Mouse (Mus musculus): Measurements from ENCODE around the gene Csf2rb2.
"Not testable (repeated sequence)": the region's sequence is repeated elsewhere in the genome, so short reads cannot be mapped to it uniquely, and the experiment has no call there.

The Csf2rb2 gene

DNA sequence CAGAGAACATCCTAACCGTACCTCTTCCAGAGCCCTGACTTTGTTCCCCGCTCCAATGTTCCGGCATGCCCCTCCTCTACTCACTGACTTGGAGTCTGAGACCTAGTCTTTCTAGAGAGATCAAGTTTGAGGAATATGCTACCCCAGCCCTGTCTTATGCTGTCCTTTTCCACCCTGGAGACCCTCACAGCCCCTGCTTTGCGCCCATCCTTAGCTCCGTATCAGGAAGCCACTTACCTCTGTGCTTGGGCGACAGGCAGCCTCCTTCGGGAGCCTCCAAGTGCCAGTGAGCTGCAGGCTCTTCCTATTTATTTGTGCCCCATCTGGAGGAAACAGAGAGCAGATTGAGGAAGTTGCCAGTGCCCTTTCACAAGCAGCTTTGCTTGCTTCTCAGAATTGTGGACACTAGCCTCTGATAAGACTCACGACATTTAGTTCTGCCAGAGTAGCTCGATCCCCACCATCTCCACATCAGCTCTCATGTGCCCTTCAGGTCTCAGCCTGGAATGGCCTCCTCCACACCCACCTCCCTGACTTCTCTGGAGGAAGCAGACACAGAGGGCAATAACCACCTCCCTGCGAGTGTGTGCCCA lies at the start of gene Csf2rb2:
TSS of gene Csf2rb2 (minus strand) at position 381 of the 593 bp plus-strand sequence.
- ATAC-seq (ENCODE audit: insufficient number of reproducible peaks, low FRiP score, low TSS enrichment), result no peak

DNA sequence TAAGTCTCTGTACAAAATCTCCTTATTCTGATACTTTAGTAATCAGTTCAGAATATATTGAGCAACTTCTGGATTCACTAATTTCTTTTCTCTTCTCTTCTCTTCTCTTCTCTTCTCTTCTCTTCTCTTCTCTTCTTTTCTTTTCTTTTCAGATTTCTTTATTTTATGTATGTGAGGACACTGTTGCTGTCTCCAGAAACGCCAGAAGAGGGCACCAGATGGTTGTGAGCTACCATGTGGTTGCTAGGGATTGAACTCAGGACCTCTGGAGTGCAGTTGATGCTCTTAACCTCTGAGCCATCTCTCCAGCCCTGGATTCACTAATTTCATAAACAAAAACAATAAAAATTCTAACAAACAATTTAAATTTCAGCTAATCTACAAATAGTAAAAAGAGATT lies 49.4 kb upstream of the Csf2rb2 start:
- ATAC-seq (ENCODE audit: insufficient number of reproducible peaks, low FRiP score, low TSS enrichment), result no peak

DNA sequence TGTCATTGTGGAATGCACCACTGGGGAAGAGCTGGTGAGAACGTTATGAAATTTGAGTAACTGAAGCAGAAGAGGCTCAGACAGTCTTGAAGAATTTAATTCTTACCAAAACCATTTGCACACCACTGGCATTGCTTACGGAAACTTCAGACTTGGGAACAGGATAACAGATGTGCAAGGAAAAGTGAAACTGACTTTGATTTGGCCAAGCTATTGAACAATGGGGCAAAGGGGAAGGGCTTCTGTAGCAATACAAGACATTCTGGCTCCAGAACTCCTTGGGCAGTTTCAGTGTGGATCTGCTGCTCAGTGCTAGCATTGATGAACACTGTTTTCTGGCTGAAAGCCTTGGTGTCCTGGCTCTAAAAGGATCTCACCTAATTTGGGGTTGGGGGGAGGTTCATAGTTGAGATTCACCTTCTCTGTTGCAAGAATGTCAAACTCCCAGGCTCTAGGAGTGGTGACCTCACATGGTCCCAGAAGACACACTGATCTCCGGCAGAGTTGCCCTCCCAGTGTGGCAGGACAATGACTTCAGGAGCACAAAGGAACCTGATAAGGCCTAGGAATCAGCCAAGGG lies 46.2 kb upstream of the Csf2rb2 start:
- no peak for ATAC-seq (ENCODE audit: insufficient number of reproducible peaks, low FRiP score, low TSS enrichment)

DNA sequence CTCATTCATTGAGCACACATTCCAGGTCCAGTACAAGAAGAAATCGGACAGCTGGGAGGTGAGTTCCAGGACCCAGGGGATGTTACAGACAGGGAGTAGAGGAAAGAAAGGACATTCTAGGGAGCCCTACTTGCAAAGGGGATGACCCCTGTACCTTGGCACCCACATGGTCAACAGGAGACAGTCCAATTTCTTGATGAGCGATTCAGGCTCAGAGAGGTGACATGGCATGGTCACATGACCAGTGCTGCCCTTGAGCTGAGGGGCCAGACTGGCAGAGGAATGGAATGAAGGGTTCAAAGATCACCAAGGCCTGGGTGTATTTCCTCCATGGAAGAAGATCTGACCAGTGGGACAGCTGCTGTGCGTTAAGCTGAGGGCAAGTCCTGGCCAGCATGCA lies 39.0 kb upstream of the Csf2rb2 start:
- ATAC-seq (ENCODE audit: insufficient number of reproducible peaks, low FRiP score, low TSS enrichment), result no peak

DNA sequence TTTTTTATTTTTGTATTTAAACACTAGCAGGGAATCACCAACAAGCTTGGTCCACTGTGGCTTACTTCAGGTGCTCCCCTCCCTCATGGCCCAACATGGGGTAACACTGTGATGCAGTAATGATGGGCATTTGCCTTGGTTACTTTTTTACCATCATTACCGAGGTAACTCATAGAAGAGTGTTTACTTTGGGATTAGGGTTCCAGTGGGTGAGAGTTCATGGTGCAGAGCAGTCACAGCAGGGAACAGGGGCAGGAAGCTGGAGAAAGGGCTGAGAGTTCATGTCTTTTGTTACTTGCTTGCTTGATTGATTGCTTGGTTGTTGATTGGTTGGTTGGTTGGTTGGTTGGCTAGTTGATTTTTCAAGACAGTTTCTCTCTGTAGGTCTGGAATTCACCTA lies 38.2 kb upstream of the Csf2rb2 start:
- no peak for ATAC-seq (ENCODE audit: insufficient number of reproducible peaks, low FRiP score, low TSS enrichment)

DNA sequence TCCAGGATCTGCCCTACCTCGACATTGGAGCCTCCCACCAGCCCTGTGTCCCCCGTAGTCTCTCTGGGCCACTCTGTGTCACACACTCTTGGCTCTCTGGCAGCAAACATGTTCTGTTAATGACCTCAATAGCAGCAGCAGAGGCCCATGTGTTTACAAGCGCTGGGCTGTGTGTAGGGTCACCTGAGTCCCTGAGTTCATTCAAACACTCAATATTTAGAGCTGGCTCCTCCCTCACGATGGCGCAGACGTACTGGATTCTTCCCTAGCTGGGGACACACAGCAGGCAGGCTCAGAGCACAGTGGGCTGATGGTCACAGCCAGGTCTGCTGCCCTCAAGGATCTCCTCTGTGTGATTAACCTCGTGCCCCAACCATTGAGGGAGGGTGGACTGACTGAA lies 35.4 kb upstream of the Csf2rb2 start:
- ATAC-seq (ENCODE audit: insufficient number of reproducible peaks, low FRiP score, low TSS enrichment), result not testable (repeated sequence)

DNA sequence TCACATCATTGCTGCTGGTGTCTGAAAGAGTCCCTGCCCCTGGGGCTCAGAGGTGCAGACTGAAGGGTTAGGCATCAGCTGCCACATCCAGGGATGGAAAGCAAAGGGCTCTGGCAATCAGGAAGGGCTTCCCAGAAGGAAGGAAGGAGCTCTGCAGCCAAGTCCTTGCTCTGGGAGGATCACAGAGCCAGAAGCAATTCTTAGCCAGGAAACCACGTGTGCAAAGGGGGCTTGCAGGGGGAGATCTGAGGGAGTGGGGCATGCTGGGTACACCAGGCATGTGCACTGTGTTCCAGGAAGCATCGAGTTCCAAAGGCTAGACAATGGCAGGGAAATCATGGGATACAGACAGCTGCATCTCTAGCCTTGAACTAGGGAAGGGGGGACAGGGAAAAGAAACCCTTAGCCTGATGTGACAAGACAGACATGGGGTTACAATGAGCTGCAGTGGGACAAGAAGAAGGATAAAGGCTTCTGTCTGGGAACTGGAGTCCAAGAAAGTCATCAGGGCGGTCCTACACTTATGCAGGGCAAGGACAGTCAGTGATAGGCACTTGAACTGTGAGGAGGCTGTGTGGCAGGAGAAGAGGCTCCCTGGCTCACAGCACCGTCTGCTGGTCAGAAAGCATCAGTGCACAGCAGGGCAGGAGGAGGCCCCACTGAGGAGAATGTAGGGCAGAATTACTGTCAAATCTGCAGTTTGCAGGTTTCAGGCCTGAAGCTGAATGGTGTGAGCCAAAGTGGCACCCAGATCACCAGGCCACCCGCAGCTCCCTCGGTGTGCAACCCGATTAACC lies 34.3 kb upstream of the Csf2rb2 start:
- ATAC-seq (ENCODE audit: insufficient number of reproducible peaks, low FRiP score, low TSS enrichment), result peak; percentile 72; the same call in 1 of the 2 replicates

DNA sequence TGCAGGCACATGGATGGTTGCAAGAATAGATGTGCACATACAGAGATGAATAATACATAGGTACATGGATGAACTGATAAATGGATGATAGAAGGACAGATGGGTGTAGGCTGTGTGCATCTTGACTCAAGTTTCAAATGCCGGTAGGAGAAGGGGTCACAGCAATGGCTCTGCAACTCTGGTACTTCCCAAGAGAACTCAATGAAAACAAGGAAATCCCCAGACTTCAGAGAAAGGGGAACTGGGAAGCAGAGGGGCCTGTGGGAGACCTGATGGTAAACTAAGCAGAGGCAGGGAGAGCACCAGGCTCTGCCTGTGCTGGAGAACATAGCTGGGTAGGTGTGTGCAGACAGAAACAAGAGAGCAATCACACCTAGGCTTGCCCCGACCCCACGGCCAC lies 28.9 kb upstream of the Csf2rb2 start:
- no peak for ATAC-seq (ENCODE audit: insufficient number of reproducible peaks, low FRiP score, low TSS enrichment)

DNA sequence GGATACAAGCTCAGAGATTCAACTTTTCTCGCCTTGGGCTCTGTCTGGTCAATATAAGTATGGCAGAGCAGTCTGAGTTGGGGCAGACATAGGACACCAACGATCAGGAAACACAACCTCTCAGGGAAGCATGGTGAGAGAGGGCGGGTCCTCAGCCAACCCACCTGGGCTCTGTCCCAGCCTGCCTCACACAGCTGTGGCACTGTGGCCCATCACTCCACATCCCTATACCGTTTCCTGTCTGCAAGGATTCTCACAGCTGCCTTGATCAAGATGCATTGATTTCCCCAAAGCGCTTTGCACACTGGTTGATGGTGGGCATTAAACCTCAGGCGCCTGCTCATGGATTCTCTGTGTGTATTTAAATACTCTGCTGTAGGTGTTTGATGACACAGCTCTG lies 27.5 kb upstream of the Csf2rb2 start:
- no peak for ATAC-seq (ENCODE audit: insufficient number of reproducible peaks, low FRiP score, low TSS enrichment)

DNA sequence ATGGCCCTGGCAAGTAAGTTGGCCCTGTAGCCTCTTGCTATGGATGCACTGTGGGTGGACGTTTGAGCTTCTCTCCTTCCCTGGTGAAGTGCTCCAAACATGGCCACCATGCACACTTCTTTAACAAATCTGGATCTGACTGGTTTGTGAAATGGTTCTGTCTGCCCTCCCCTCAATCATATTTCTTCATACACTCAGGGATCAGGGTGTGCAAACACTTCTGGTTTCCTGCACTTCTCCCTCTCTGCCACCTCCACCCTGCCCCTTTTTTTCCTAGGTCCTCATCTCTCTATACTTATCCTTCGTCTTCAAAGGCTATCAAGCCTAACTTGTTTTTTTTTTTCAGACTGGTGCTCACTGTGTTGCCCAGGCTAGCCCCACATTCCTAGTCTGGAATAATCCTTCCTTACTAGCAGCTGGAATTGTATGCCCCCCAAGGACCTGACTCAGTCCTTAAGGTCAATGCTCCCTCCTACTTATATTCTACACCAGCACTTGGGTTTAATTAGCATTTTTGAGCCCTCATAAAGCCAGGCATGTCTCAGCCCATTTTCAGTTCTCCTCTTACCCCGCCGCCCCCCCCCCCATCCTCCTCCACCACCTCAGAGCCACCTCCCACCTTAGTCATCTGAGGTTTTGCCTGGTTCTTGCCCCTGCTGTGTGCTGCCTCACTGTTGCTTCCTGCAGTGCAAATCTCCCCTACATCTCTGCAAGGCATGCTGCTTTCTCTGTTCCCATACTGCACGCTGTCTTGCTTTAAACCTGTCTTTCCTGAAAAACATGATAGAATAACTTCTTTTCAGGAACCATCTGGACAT lies 26.2 kb upstream of the Csf2rb2 start:
- ATAC-seq (ENCODE audit: insufficient number of reproducible peaks, low FRiP score, low TSS enrichment), result no peak

DNA sequence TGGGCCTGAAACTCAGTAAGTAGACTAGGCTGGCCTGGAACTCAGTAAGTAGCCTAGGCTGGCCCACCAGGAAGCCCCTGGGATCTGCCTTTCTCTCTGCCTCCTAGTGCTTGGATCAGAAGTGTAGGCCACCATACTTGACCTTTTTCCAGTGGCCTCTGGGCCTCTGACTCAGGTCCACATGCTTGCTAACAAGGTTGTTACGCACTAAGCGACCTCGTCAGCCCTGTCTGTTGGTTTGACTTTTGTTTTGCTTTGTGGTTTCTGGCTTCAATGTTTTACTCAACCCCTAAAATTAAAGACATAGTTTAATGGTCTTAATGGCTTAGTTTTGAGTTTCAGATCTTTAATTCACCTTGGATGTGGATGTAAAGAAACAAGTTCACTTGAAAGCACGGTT lies 25.2 kb upstream of the Csf2rb2 start:
- no peak for ATAC-seq (ENCODE audit: insufficient number of reproducible peaks, low FRiP score, low TSS enrichment)

DNA sequence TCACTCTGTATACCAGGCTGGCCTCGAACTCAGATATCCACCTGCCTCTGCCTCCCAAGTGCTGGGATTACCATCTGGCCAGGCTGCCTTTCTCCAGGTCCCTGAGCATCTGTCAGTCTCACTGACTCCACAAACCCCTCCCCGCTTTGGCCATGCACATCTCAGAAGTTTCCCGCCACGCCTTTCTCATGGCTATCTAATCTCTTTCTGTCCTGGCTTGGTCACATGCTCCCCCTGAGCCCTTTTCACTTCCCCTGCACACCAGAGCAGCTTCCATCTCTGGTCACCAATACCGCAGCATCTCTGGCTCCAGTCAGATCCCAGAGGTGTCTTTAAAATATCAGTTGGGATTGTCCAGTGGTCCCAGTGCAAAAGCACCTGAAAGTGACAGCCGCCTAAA lies 24.5 kb upstream of the Csf2rb2 start:
- not testable (repeated sequence) for ATAC-seq (ENCODE audit: insufficient number of reproducible peaks, low FRiP score, low TSS enrichment)

DNA sequence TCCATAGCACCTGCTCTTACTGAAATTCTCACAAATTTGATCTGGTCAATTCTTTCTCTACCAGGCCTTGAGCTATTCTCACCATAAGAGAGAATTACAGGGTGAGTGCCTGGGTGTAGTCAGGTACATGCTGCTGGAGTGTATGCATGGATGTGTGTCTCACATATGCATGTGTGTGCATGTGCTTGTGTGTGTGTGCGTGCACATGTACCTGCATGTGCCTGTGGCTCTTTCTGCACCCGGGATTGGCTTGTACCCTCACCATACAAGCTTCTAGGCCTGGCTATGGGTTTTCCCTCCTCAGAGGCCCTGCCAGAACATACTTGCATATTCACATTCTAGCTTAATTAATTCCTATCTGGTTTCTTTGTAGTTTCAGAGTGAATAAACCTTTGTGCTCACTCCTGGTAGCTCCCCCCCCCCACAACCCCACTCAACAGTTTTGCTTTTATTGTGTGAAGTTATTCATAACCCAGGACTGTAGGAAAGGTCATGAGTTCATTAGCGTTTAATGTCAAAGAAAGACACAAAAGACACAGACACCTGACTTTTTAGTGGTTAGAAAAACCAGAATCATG lies 23.1 kb upstream of the Csf2rb2 start:
- no peak for ATAC-seq (ENCODE audit: insufficient number of reproducible peaks, low FRiP score, low TSS enrichment)

DNA sequence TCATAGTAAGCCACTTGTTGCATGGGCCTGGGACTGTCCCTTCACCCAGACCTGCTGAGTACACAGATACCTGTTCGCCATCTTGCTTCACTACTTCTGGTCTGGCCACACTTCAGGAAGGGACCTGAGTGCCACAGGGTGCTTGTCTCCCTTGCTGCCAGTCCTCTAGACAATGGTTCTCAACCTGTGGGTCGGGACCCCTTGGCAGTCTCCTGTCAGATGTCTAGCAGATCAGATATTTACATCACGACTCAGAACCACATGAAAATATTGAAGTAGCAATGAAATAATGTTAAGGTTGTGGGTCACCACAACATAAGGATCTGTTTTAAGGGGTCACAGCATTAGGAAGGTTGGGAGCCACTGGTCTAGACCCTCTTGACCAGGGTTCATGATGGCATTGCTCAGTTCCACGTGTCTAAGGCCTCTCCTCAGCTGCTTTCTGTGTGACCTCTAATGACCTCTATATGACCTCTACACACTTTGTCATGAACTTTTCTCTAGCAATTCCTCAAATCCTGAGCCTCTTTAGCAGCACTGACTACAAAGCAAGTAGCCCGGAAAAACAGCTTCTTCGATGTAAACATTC lies 22.3 kb upstream of the Csf2rb2 start:
- not testable (repeated sequence) for ATAC-seq (ENCODE audit: insufficient number of reproducible peaks, low FRiP score, low TSS enrichment)

DNA sequence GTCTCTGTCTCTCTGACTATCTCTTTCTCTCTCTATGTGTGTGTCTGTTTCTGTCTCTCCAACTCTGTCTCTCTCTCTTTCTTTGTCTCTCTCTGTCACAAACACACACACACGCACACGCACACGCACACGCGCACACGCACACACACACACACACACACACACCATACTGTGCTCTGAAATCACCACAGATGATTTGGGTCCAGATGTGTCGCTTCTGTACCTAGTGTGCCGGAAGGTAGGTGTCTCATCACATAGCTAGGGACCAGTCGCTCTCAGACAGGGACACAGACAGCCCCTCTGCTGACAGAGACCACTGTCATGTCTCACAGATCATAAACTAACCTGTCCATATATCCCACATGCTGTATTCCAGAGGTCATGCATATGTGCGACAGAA lies 21.2 kb upstream of the Csf2rb2 start:
- ATAC-seq (ENCODE audit: insufficient number of reproducible peaks, low FRiP score, low TSS enrichment), result no peak

DNA sequence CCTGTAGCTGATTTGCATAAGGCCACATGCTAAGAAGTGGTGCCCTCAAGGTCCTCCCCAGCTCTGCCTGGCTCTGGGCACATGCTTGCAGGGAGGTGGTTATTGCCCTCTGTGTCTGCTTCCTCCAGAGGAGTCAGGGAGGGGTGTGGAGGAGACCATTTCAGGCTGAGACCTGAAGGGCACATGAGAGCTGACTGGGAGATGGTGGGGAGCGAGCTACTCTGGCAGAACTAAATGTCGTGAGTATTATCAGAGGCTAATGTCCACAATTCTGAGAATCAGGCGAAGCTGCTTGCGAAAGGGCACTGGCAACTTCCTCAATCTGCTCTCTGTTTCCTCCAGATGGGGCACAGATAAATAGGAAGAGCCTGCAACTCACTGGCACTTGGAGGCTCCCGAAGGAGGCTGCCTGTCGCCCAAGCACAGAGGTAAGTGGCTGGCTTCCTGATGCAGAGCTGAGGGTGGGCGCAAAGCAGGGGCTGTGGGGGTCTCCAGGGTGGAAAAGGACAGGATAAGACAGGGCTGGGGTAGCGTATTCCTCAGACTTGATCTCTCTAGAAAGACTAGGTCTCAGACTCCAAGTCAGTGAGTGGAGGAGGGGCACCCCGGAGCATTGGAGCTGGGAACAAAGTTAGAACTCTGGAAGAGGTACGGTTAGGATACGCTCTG lies 20.3 kb upstream of the Csf2rb2 start, which contains the start of gene Csf2rb:
TSS of gene Csf2rb (plus strand) at position 82 of the 669 bp plus-strand sequence.
- no peak for ATAC-seq (ENCODE audit: insufficient number of reproducible peaks, low FRiP score, low TSS enrichment)

DNA sequence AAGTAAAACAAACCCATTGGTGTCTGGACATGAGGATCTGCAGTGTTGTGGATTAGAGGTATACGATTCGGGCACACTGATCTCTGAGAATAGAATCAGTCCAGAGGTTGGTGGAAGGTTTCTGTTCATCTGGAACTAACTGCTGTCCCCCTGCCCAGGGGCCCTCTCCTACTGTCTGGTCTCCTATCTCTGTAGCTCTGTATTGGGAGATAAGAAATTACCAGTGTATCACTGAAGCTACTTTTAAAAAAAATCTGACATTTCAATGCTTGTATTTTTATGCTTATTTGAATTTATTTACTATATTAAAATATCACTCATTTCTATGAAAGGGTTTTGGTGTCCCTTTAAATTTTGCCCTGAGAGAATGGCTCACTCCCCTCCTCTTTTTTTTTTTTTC lies 18.8 kb upstream of the Csf2rb2 start:
- no peak for ATAC-seq (ENCODE audit: insufficient number of reproducible peaks, low FRiP score, low TSS enrichment)

DNA sequence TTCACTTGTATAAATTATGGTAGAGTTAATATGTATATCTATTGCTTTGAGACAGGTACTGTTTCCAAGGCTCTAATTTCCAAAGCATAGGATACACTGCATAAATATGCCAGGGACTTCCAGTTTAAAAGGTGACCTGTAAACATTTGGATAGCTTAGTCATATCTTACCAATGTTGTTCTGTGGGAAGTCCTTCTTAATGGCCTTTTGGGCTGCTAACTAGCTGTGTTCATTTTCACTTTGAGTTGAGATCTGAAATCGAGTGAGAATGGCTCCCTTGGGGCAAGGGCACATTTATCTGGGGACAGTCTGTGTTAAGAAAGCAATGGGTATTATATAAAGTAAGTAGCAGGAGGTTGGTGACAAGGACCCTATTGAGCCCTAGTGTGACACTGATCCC lies 17.8 kb upstream of the Csf2rb2 start:
- ATAC-seq (ENCODE audit: insufficient number of reproducible peaks, low FRiP score, low TSS enrichment), result no peak

DNA sequence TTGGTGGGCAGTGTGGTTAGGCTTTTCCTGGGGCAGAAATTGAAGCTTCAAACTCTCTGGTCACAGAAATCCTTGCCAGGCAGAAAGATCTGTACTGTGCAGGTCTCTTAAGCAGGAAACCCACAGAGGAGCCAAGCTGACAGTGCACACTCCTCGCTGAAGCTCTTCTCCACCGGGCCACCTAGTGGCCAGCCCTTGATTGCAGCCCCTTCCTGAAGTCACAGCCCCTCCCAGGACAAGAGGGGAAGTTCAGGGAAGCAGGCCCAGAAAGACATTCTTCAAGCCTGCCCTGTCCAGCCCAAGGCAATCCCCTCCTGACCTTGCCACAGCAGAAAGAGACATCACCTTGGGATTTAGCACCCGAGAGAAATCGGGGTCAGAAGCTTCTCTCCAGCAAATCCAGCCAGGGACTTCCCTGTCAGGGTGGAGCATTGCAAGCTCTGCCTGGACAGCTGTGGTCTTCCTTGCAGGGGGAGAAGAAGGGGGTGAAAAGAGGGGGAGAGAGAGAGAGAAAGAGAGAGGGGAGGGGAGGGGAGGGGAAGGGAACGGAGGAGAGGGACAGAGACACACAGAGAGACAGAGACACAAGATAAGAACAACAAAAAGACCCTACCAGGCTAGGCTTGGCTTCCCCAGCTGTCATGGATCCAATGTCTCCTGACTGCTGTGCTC lies 15.4 kb upstream of the Csf2rb2 start:
- no peak for ATAC-seq (ENCODE audit: insufficient number of reproducible peaks, low FRiP score, low TSS enrichment)

All from cerebellum, adult (tissue).